Mouse (Mus musculus) myocyte (in vitro differentiated cells): ENCODE data around the gene Neurl2.
"Not testable (repeated sequence)": the region's sequence is repeated elsewhere in the genome, so short reads cannot be mapped to it uniquely, and the experiment has no call there.

Experiments
- CEBPB ChIP-seq: IDR thresholded peaks from 2 replicates; pipeline ENCODE4 v1.6.1; 2011; ENCODE audit warnings: mild to moderate bottlenecking, moderate library complexity; ENCODE audit not compliant: poor library complexity, insufficient read depth, severe bottlenecking
- E2F4 ChIP-seq: IDR thresholded peaks from one replicate; pipeline ENCODE4 v1.6.1; 2011; ENCODE audit warnings: mild to moderate bottlenecking, control low read depth, moderate library complexity; ENCODE audit not compliant: insufficient read depth
- MAX ChIP-seq: IDR thresholded peaks from one replicate; pipeline ENCODE4 v1.6.1; 2011; ENCODE audit warnings: low read depth, mild to moderate bottlenecking, control low read depth
- POLR2A ChIP-seq: IDR thresholded peaks from one replicate; pipeline ENCODE4 v1.6.1; 2011; ENCODE audit warnings: low read depth, mild to moderate bottlenecking, control low read depth, moderate library complexity; ENCODE audit not compliant: insufficient read length

- TF ChIP-seq POLR2A, E2F4, MAX, CEBPB: not testable (repeated sequence)
Observed at GRCm38 (mm10) chr2:164798554-164798953, 34.7 kb downstream of the Neurl2 start.
